Mouse (Mus musculus) MEL (cell line): ENCODE measurements around the gene Ppt2.

Source experiments
- CTCF ChIP-seq, 3 experiments: IDR thresholded peaks in 2 of 3; conservative IDR thresholded peaks in 1 of 3; 2 replicates each; pipeline ENCODE4 v1.5.1; 2011 to 2012; ENCODE audit warnings: low read length in 3 of 3, low read depth in 2 of 3, mild to moderate bottlenecking in 2 of 3, improper control_type of control experiment in 1 of 3, inconsistent platforms in 1 of 3, mixed read lengths in 1 of 3, moderate library complexity in 1 of 3; ENCODE audit not compliant: control insufficient read depth in 1 of 3, insufficient read depth in 1 of 3, poor library complexity in 1 of 3, severe bottlenecking in 1 of 3
- GATA1 ChIP-seq: IDR thresholded peaks from 2 replicates; pipeline ENCODE4 v1.6.1; 2011; ENCODE audit warnings: low read depth, low read length, improper control_type of control experiment
- MAX ChIP-seq: IDR thresholded peaks from 2 replicates; pipeline ENCODE4 v1.6.1; 2011; ENCODE audit warnings: low read length, improper control_type of control experiment
- POLR2A ChIP-seq, 2 experiments: IDR thresholded peaks; 2 replicates each; pipeline ENCODE4 v1.6.1; 2011 to 2012; ENCODE audit warnings: low read length in 2 of 2, mild to moderate bottlenecking in 2 of 2, control low read depth in 1 of 2, improper control_type of control experiment in 1 of 2, low read depth in 1 of 2, moderate library complexity in 1 of 2; ENCODE audit not compliant: control insufficient read depth in 1 of 2, insufficient read depth in 1 of 2, poor library complexity in 1 of 2
- POLR2AphosphoS2 ChIP-seq: IDR thresholded peaks from 2 replicates; pipeline ENCODE4 v1.6.1; 2011; ENCODE audit warnings: low read length, improper control_type of control experiment
- SIN3A ChIP-seq: IDR thresholded peaks from 2 replicates; pipeline ENCODE4 v1.6.1; 2012; ENCODE audit warnings: low read length, improper control_type of control experiment, inconsistent platforms
- TBP ChIP-seq: IDR thresholded peaks from 2 replicates; pipeline ENCODE4 v1.8.0; 2011; ENCODE audit warnings: low read depth, low read length, improper control_type of control experiment

- TF ChIP-seq MAX (peak; percentile 35), CTCF (IDR thresholded peaks at IDR 0.05 in 2 of 3, conservative IDR thresholded peaks at IDR 0.05 in 1 of 3; ENCODE audit: control insufficient read depth in 1 of 3, insufficient read depth in 1 of 3, low read depth in 2 of 3, low read length in 3 of 3, poor library complexity in 1 of 3, severe bottlenecking in 1 of 3) (no peak), GATA1 (no peak), SIN3A (peak; percentile 28; the same call in 1 of the 2 replicates), POLR2AphosphoS2 (no peak; the same call in 1 of the 2 replicates), POLR2A (IDR thresholded peaks at IDR 0.05; ENCODE audit: control insufficient read depth in 1 of 2, insufficient read depth in 1 of 2, low read depth in 1 of 2, low read length in 2 of 2, poor library complexity in 1 of 2) (no peak), TBP (no peak)
Observed at GRCm38 (mm10) chr17:34586796-34587422, 41.4 kb downstream of the Ppt2 start.
